Mouse (Mus musculus) adrenal gland, adult (tissue): Measurements from ENCODE around the gene Mrvi1.
"Not testable (repeated sequence)": the region's sequence is repeated elsewhere in the genome, so short reads cannot be mapped to it uniquely, and the experiment has no call there.

Experiments used
- DNase-seq, 2 experiments: peaks; one replicate each; pipeline ENCODE4 v3.0.0; 2022 to 2023; ENCODE audit warnings: low spot score in 1 of 2; ENCODE audit not compliant: inconsistent age in 2 of 2

The Mrvi1 gene

DNA sequence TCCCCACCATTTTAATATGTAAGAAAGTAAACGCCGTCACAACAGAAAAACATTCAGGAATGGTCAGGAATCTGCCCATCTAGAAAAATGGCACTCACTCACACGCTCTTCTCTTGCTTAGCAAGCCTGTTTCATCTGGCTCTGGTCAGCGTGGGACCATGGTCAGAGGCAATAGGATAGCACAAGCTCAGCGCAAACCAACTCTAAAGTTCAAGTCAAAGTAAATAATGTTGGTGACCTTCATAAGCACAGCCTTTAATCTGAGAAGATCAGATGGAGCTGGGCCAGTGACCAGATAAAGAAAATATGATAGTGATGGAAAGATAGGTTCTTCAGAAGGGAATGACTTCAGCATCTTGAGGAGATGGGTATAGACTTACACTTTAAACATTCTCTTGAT is 37.9 kb downstream of the Mrvi1 start:
- peak in 1 of 2 experiments; percentile 60 for DNase-seq

DNA sequence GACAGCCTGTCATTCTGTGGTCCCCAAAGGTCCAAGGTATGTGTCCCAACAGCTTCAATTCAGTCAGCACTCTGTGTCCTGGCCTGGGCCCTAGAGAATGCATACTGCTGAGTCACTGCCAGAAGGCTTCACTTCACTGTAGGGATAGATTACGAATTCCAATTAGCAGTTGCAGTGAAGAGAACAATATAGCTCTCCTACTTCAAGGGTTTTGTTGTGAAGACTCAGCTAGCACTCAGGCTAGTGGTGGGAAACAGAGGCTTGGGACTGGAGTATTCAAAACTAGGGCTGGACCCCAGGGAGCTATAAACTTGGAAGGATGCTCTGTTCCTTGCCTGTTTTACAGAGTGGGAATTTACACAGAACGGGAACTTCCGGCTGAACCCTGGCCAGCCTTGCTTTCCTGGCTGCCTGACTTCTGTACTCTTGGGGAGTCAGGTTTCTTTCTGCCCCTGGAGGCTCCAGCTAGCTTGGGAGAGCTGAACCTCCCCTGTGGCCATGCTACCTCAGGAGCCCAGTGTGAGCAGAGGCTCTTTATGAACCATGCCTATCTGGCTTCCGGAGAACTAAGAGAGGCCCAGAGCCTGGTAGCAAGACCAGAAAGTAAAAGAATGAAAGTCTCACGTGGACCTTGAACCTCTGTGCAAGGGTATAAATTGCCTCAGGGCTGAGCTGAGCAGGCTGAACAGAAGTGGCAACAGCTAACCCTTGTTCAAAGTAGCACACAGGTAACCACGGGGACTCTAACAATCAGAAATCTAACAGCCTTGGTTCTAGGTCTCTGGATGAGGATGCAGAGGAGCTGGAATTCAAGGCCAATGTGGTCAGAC is 40.3 kb downstream of the Mrvi1 start:
- DNase-seq: peak in 1 of 2 experiments; percentile 63

DNA sequence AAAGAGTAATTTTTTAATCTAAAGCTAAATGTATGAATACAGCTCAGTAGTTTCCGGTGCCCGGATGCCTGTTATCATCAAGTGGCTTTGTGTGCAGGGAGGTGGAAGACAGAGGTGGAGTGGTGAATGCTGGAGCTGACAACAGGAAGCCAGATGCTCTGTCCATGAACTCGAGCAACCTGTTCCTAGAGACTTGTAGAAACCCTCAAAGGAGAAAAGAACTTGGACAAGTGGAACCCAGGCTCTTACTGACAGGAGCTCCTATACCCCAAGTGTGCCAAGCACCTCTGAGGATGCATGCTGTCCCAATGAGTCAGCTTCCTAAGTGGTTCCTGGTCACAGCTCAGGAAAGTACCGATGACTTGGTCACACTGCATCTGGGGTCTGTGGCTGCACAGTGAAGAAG is 41.1 kb downstream of the Mrvi1 start:
- DNase-seq: peak in 1 of 2 experiments; percentile 29

DNA sequence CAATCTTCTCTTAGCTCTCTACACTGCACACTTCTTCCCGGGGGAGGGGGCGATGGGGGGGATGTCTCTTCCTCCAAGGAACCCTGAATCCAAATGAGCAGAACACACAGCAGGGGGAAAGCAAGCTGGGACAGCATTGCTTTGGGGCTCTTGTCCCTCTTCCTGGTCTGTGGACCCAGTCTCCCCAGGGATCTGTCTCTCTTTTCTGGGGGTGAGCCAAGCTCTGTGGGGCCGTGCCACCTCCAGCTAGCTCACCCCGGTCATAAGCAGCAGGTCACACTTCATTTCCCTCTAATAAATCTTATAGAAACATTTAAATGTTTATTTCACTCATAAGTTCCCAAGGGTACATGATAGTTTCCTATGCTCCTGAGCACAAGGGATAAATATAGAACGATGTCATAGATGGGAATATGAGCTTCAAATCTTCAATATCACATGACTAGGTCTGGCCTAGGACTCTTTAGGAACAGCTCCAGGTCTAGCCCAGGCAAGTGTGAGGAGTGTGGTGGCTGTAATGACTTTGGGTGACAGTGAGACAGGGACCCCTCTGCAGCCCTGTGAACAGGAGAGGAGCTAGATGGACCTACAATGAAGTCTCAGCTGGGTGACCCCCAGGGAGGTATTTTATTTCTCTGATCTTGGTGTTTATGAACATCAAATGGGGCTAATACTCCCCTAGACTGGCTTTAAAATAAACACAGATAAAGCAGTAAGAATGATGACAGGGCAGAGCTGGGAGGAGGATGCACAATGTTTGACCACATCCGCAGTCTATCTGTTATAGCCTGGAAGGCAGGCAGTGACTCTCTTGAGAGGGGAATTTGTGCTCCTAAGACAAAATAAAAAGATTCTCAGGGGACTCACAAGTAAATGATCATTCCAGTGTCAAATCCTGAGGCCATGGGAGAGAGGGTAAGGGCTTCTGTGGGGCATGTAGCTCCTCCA is 46.2 kb downstream of the Mrvi1 start:
- DNase-seq: no peak

DNA sequence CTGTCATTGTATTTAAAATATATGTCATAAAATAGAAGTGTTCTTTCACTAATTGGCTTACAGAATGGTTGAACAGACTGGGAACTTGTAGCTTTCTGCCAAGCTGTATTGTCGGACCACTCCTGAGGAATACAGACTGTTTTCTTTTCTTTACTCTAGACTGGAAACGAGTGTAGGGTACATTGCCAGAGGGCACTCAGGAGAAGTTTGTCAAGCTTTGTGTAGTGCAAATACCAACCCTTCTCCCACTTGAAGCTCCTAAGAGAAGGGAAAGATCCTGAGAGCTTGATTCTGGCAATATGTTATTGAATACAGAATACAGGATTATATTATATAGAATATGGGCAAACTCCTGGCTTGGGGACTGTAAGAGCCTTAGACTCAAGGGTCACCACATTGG is 48.3 kb downstream of the Mrvi1 start:
- no peak for DNase-seq

DNA sequence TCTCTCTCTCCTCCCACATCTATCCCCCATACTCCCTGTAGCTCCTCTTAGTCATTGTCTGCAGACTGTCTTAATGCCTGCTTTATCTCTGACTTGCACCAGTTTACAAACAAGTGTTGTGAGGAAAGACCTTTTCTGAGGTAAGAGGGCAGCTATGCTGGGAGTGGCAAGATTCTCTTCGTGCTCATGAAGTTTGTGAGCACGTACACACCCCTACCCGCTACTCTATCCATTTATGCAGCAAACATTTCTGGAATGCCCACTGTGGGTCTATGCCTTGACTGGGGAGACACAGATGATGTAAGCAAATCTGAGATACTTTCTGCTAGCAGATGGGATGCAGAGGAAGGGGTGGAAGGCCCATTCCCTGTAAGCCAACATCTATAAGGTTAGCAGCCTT is 48.9 kb downstream of the Mrvi1 start:
- no peak for DNase-seq

DNA sequence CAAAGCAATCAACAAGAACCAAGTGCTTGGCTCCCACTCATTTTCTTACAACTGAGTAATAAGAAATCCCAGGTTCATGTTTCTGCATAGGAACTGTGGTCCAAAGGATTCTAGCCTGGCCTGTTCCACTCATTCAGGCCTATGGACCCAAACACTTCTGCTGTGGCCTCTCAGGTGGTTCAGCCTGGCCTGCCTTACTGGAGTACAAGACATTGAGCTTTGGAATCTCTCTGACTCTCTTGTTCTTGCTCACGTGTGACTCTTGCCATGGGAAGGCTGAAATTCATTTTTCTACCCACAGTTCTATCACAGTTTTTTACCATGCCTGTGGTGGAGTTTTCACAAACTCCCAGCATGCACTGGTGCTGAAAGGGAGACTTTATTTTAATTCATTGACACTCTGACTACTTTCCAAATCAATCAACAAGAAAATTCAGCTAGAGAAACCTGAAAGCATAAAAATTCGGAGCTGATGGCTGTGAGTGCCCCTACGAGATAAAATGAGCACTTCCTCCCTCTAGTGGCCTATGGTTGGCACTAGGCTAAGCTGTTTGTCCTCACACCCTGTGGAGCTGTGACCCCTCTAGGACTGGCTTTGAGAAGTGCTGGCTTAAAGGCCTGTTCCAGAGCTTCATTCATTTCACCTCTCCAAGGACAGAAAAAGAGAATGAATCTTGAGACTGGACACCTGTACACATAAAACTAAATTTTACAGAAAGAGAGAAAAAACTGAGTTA is 52.0 kb downstream of the Mrvi1 start:
- peak; percentile 43 to 85 for DNase-seq

DNA sequence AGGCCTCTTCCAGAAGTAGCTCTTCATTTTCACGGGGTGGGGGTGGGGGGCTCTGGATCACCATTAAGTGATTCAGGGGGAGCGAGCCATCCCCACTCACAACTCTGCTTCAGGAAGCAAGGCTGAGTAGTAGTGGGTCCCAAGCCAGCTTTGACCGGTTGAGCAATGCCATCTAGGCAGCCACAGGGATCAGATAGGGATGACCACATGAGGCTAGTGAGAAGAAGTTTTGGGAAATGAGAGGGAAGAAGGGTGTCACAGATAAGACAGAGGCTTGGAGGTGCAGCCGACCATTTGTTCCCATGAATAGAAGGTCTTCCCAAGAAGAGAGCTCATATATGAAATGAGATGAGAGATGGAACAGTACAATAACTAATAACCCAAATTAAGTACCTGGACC is 55.7 kb downstream of the Mrvi1 start:
- no peak for DNase-seq

DNA sequence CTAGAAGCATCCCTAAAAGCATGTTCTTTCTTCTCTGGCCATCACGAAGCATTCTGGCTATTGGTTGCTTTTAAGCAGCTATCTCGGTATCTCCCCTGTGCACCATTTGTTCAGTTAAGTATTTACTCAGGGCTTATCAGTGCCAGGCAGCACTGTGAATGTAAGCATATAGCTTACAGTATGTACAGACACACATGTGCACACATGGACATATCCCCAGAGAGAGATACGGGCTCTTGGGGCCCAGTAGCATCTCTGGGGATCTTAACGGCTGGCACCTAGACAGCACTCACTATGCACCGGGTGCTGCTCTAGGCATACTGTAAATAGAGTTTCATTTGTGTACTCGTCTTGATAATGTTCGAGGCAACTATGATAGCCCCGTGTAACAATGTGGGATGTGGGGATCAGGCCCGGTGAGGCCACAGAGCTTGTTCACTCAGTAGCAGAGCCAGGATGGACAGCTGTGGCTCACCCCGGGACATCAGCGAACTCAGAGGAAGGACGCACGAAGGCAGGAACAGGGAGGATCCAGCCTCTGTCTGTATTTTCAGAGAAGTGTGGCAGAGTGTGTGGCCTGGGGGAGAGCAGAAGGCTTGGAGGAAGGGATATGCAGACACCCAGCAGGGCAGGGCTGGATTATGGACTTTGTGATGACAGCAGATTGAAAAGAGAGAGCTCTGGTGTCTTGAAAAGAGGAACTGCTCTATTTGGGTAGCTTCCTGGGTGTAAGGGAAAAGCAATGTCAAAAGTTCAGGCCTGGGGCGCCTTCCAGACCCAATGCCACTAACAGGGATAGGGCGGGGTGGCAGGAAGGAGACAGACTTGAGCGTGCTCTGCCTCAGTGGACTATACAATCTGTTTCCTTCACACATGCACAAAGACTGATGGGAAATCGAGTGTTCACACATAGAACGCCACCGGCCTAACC is 61.7 kb downstream of the Mrvi1 start:
- DNase-seq: peak in 1 of 2 experiments; percentile 11

DNA sequence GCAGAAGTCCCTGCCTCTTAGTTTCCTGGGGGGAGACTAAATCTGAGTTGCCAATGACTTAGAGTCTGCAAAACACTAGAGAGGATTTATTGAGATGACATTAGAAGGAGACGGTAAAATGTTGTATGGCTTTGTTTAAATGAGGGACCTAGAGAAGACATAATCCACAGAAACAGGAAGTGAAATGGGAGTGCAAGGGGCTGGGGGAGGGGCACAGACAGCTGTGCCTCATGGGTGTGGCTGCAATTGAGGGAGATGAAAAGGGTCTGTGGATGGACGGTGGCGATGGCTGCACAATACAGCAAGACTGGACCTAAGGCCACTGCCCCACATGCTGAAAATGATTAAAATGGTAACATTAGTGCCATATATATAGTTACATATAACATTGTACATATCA is 62.5 kb downstream of the Mrvi1 start:
- no peak for DNase-seq

DNA sequence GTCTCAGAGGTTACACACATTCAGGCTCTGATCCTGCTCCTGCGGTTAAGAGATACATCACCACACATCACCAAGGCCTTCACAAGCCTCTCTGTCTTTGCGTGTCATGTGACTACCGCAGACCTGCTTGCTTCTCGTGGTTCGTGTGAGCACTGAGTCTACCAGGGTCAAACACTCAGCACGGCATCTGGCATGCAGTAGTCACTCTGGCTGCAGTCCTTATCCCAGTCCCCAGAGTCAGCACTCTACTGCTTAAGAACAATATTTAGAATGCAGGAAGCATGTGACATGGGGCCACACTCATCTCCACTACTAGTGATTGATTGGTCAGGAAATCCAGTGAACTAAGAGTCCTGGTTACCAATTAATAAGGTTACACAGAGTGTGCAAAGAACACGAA is 66.3 kb downstream of the Mrvi1 start:
- DNase-seq: no peak

DNA sequence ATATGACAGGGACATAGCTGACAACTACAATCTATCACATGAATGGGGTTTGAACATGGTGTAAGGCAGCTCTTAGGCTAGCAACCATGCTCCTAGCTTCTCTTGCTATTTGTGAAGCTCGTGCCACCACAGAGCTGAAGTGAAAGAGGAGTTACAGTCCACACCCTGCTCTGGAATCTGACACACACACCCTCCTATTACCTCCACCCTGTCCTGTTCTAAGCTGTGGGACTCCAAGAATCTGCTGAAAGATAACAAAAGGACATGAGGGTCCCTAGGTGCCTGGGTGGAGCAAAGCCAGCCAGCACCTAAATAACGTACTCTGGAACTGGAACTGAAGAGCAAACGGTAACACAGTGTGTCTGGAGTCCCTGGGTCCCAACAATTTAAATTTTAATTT is 67.7 kb downstream of the Mrvi1 start:
- no peak for DNase-seq

DNA sequence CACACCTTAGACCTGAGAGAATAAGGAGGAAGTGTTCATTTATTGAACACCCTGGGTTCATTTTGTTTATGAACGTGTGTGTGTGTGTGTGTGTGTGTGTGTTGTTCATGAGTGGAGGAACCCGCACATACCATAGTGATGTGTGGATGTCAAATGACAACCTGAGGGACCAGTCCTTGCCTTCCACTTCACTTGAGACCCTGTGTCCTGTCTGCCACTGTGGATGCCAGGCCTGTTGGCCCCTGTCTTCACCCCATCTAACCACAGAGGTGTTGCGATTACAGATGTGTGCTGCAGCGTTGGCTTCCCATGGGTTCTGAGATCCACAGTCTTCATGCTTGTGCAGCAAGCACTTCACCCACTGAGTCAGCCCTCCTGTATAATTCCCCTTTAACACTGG is 68.5 kb downstream of the Mrvi1 start:
- no peak for DNase-seq

DNA sequence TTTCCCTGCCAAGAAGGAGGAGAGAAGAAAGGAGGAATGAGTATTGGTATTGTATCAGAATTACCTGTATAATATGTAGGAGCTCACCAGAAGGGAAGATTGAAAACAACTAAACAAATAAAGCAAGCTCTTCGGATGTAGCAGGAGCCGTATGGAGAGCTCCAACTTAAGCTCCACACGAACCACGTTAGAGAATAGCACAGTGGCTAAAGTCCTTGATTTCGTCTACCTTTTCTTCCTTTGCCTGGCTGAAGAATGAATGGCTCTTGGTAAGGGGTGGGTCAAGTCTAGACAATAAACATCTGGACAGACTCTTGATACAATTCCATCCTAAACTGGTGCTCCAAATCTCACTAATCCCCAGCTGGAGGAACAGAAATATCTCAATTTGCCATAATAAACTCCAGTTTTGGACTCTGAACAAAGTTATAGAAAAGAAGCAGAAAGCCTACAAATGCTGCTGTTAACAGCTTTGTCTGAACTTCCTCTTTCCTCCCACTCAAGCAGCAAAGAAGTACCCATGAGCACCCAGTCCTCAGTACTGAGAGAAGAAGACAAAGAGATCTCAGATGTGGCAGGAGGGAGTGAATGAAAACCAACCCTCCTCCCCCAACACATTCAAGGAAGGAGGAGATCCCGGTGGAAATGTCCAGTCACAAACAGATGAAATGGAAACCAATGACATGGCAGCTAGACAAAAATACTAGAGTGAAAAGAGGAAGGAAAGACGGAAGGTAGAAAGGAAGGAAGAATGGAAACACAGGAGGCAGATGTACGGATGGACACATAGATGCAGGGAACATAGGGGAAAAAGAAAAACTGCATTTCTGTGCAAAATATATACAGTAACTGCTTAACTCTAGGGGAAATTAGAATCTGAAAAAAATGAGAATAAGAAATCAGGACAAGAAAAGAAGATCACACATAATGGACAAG is 73.8 kb downstream of the Mrvi1 start:
- no peak for DNase-seq

DNA sequence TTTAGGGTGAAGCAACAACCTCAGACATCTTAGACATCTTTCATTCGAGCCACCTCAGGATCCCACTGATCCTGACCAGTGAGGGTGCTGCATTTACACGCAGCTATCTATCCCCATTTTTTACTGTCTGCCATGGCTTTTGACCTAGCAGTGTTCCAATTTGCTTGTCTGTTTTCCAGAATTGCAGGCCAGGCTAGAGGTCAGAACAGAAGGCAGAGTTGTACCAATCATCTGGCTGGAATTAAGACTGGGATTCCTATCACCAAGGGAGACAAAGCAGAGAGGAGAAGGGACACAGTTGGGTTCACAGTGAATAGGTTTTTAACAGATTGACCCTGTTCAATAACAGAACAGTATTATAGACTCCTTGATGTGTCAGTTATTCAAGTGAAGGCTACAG is 75.7 kb downstream of the Mrvi1 start:
- peak in 1 of 2 experiments; percentile 35 for DNase-seq

DNA sequence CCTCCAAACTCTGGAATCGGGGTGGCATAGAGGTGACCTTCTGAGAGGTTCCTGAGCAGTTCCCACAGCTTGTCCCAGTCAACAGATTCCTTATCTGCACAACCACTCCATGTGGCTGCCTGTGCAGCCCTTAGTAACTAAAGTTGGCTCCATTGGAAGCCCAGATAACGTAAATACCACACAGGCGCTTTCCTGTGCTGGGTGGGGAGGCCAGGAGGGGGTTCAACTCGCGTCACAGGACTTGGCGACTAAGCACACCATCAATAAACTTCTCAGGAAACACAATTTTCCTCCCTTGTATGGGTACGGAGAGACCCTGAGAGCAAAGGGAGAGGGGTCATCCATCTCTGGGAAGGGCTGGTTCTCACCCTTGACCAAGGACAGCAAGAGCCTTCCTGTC is 79.0 kb downstream of the Mrvi1 start:
- no peak for DNase-seq

DNA sequence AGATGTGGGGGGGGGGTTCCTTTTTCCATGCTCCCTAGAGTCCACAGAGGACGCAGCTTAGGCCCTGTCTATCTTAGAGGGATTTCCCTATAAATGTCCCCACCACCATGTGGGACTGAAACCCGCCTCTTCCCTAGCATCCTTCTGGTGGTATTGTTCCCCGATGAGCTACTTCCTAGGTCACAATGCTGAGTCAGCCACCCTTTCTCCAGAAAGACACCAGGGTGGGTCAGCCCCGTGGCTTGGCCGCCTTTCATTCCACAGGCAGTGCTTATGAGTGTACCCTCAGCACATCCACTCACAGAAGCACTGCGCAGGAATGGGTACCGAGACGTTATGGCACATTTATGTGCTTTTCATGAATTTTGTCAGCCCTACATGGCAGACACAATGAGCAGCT is 85.1 kb downstream of the Mrvi1 start:
- no peak for DNase-seq

DNA sequence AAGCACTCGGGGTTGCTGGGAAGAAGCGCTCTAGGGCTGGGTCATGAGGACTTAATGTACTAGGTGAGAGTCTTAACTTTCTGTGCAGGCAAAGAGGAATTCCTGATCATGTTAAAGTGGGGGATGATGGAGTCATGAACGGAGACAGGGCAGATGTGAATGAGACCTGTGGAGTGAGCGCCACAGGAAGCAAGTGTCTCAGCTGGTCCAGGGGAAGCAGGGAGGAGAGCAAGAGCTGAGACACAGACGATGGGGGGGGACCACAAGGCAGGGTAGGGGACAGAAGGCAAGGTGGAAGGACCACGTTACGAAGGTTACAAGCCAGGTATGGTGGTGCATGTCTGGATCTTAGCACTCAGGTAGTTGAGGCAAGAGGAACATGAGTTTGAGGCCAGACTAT is 85.8 kb downstream of the Mrvi1 start:
- no peak for DNase-seq

DNA sequence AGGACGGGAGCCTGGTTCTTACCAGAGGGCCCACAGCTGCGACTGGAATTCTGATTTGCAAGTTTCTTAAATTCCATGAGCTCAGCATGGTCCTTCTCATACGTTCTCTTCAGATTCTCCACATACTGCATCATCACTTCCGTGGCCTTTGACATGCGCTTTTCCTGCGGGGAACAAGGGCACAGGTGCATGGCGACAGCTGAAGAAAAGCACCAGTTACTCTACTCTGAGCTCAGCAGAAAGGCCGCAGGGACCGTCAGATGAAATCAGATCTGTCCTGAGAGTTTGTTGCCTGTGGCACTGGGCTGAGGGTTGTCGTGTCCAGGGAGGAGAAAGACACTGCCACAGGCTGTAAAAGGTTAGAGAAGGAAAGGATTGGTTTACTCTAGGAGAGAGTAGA is 86.5 kb downstream of the Mrvi1 start:
- DNase-seq: not testable (repeated sequence)
